Mouse (Mus musculus): ENCODE data around the gene Ppp3ca. TPM values are rescaled to one million over a fixed set of nuclear protein-coding genes. Genes with fewer than 3 reads are reported as not detected.

Gene Ppp3ca
- 10 to 100 TPM; 62.0 to 63.1 TPM for total RNA-seq (2021)
- long read RNA-seq, experiment 1, full-length matches to known transcripts: 84 of 92 reads
- long read RNA-seq, experiment 1, partial matches to known transcripts: 2 of 92 reads
- long read RNA-seq, experiment 1, other reads (novel, unspliced or antisense): 6 of 92 reads
- long read RNA-seq, experiment 2, full-length matches to known transcripts: 178 of 204 reads
- long read RNA-seq, experiment 2, partial matches to known transcripts: 7 of 204 reads
- long read RNA-seq, experiment 2, other reads (novel, unspliced or antisense): 19 of 204 reads

- DNase-seq (ENCODE audit: low spot score in 2 of 2): no peak
Measured at GRCm38 (mm10) chr3:136670110-136670359, at the start of gene Ppp3ca. Gene Ppp3ca, plus strand, starts transcription at chr3:136670124.

- DNase-seq (ENCODE audit: low spot score in 2 of 2): no peak
Measured at GRCm38 (mm10) chr3:136640544-136641230, 29.2 kb upstream of the Ppp3ca start.

- DNase-seq (ENCODE audit: low spot score in 2 of 2): no peak
Measured at GRCm38 (mm10) chr3:136650966-136651365, 19.0 kb upstream of the Ppp3ca start.

GRCm38 (mm10) chr3:136651496-136651895 is 18.4 kb upstream of the Ppp3ca start:
- no peak for DNase-seq (ENCODE audit: low spot score in 2 of 2)

- no peak for DNase-seq (ENCODE audit: low spot score in 2 of 2)
Measured at GRCm38 (mm10) chr3:136656460-136657035, 13.4 kb upstream of the Ppp3ca start.

GRCm38 (mm10) chr3:136658681-136659080 is 11.2 kb upstream of the Ppp3ca start:
- DNase-seq (ENCODE audit: low spot score in 2 of 2): no peak

- no peak for DNase-seq (ENCODE audit: low spot score in 2 of 2)
Measured at GRCm38 (mm10) chr3:136665119-136665518, 4.8 kb upstream of the Ppp3ca start.

- DNase-seq (ENCODE audit: low spot score in 2 of 2): no peak
Measured at GRCm38 (mm10) chr3:136668072-136668471, 1.9 kb upstream of the Ppp3ca start.

GRCm38 (mm10) chr3:136669231-136670109 is 454 bp upstream of the Ppp3ca start:
- peak; percentile 100 for DNase-seq (ENCODE audit: low spot score in 2 of 2)

GRCm38 (mm10) chr3:136670360-136671131 is 622 bp downstream of the Ppp3ca start:
- DNase-seq (ENCODE audit: low spot score in 2 of 2): peak; percentile 45 to 46

GRCm38 (mm10) chr3:136671161-136671939 is 1.4 kb downstream of the Ppp3ca start:
- DNase-seq (ENCODE audit: low spot score in 2 of 2): peak; percentile 64 to 67

- no peak for DNase-seq (ENCODE audit: low spot score in 2 of 2)
Measured at GRCm38 (mm10) chr3:136671940-136672278, 2.0 kb downstream of the Ppp3ca start.

GRCm38 (mm10) chr3:136672870-136673269 is 2.9 kb downstream of the Ppp3ca start:
- DNase-seq (ENCODE audit: low spot score in 2 of 2): no peak

GRCm38 (mm10) chr3:136673363-136673762 is 3.4 kb downstream of the Ppp3ca start:
- no peak for DNase-seq (ENCODE audit: low spot score in 2 of 2)

GRCm38 (mm10) chr3:136674486-136674885 is 4.6 kb downstream of the Ppp3ca start:
- no peak for DNase-seq (ENCODE audit: low spot score in 2 of 2)

GRCm38 (mm10) chr3:136676991-136677390 is 7.1 kb downstream of the Ppp3ca start:
- DNase-seq (ENCODE audit: low spot score in 2 of 2): no peak

GRCm38 (mm10) chr3:136678386-136678785 is 8.5 kb downstream of the Ppp3ca start:
- DNase-seq (ENCODE audit: low spot score in 2 of 2): no peak

GRCm38 (mm10) chr3:136679903-136680491 is 10.1 kb downstream of the Ppp3ca start:
- no peak for DNase-seq (ENCODE audit: low spot score in 2 of 2)

GRCm38 (mm10) chr3:136682242-136682641 is 12.3 kb downstream of the Ppp3ca start:
- DNase-seq (ENCODE audit: low spot score in 2 of 2): no peak
